Mouse (Mus musculus) thymus, postnatal 4 days (tissue): ENCODE measurements at regions not wholly inside any gene's neighbourhood (a gene's known extent, or its start where the extent isn't known, plus 50 kb on each side); places are given as distances from the start of the nearest gene placed in this dataset.
A peak's percentile ranks its signal among the peaks of the same experiment; 100 is the strongest.

ENCODE experiments used
- DNase-seq: peaks from one replicate; pipeline ENCODE4 v3.0.0; 2021

DNA sequence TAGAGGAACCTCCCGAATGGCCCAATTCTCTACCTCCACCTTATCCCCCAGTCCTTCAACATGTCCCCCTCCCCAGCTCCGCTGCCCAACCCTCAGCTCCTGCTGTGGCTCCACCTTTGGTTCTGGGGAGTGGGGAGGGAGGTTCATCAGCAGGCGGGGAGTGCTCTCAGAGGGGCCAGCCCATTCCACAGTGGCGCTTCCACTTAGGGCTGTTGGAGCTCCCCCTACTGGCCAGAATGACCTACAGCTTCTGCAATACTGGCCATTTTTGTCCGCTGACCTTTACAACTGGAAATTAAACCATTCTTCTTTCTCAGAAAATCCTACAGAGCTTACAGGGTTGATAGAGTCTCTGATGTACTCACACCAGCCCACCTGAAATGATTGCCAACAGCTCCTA, 508.0 kb upstream of the Klhl4 start:
- DNase-seq, result peak; percentile 44

- no peak for DNase-seq
Measured at GRCm38 (mm10) chrX:113993118-113993517, 481.0 kb upstream of the Klhl4 start.

DNA sequence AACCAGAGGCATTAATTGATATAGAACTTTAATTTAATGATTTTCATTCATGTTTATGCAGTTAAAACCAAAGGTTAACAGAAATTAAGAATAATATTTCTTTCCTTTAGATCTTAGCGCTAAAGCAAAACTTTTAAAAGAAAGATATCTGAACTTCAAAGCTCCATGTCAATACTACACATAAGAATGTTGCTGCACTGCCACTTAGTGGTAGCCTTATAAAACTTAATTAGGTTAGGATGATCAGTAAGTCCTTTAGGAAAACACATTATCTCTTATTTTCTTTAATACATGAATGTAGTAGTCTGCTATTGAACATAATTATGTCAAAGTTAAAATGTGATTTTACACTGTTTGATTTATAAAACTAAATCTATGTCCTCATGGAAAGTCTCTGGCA, 432.9 kb upstream of the Klhl4 start:
- DNase-seq, result peak; percentile 8
